Mouse (Mus musculus): ENCODE results near the gene Abr. TPM values are rescaled to one million over a fixed set of nuclear protein-coding genes. Genes with fewer than 3 reads are reported as not detected.

Abr gene
- polyA plus RNA-seq, 1 experiment from 2014 or later, result 32.3 TPM

GRCm38 (mm10) chr11:76628613-76629012 is 6.5 kb upstream of the Abr start:
- Histone ChIP-seq H3K4me1 (replicated peaks; ENCODE audit: control insufficient read depth, insufficient read depth, low read length) (no peaks in the 10 kb centered on the region), H3K4me2 (replicated peaks; ENCODE audit: low read depth) (no peak overlapping the region), H3K4me3 (ENCODE audit: low read depth, low read length) (no peak overlapping the region), H3K36me3 (ENCODE audit: control insufficient read depth, insufficient read depth) (no peaks in the 10 kb centered on the region), H3K27me3 (replicated peaks; ENCODE audit: control insufficient read depth, insufficient read depth, low read length) (no peaks in the 10 kb centered on the region; the same call in 1 of the 2 replicates), H3K27ac (ENCODE audit: low read depth, low read length) (no peak overlapping the region), H3K9me3 (ENCODE audit: control insufficient read depth) (no peaks in the 10 kb centered on the region), H3K9ac (ENCODE audit: low read depth, low read length) (no peak overlapping the region)
- no peak for ATAC-seq
- no peak for TF ChIP-seq CTCF (IDR thresholded peaks at IDR 0.05; ENCODE audit: low read depth)
- 70% methylated on average over 5 of the region's 5 CpGs for WGBS

GRCm38 (mm10) chr11:76624881-76625280 is 2.8 kb upstream of the Abr start:
- 81% methylated on average over 3 of the region's 3 CpGs for WGBS
- peaks cover 6% of the 10 kb centered on the region; the same call in 1 of the 2 replicates for H3K27me3 ChIP-seq (replicated peaks; ENCODE audit: control insufficient read depth, insufficient read depth, low read length)
- ATAC-seq, result no peak
- no peaks in the 10 kb centered on the region for H3K9me3 ChIP-seq (ENCODE audit: control insufficient read depth)
- H3K9ac ChIP-seq (ENCODE audit: low read depth, low read length), result no peak overlapping the region
- no peaks in the 10 kb centered on the region for H3K36me3 ChIP-seq (ENCODE audit: control insufficient read depth, insufficient read depth)
- H3K27ac ChIP-seq (ENCODE audit: low read depth, low read length), result no peak overlapping the region
- TF ChIP-seq CTCF (IDR thresholded peaks at IDR 0.05; ENCODE audit: low read depth), result no peak
- H3K4me1 ChIP-seq (replicated peaks; ENCODE audit: control insufficient read depth, insufficient read depth, low read length), result no peaks in the 10 kb centered on the region; the same call in 1 of the 2 replicates
- H3K4me2 ChIP-seq (replicated peaks; ENCODE audit: low read depth), result no peak overlapping the region
- H3K4me3 ChIP-seq (ENCODE audit: low read depth, low read length), result no peak overlapping the region

- no peak for TF ChIP-seq CTCF (IDR thresholded peaks at IDR 0.05; ENCODE audit: low read depth)
- peak; percentile 23; the same call in 1 of the 2 replicates for ATAC-seq
- peaks cover 6% of the 10 kb centered on the region; the same call in 1 of the 2 replicates for H3K27me3 ChIP-seq (replicated peaks; ENCODE audit: control insufficient read depth, insufficient read depth, low read length)
- H3K27ac ChIP-seq (ENCODE audit: low read depth, low read length), result no peak overlapping the region
- peak overlapping the region; percentile 66; the same call in 1 of the 2 replicates for H3K4me3 ChIP-seq (ENCODE audit: low read depth, low read length)
- no peaks in the 10 kb centered on the region for H3K36me3 ChIP-seq (ENCODE audit: control insufficient read depth, insufficient read depth)
- 55% methylated on average over 10 of the region's 10 CpGs for WGBS
- H3K4me1 ChIP-seq (replicated peaks; ENCODE audit: control insufficient read depth, insufficient read depth, low read length), result no peaks in the 10 kb centered on the region; the same call in 1 of the 2 replicates
- H3K4me2 ChIP-seq (replicated peaks; ENCODE audit: low read depth), result peak overlapping the region; percentile 88; the same call in 1 of the 2 replicates
- H3K9me3 ChIP-seq (ENCODE audit: control insufficient read depth), result no peaks in the 10 kb centered on the region
- no peak overlapping the region for H3K9ac ChIP-seq (ENCODE audit: low read depth, low read length)
Observed at GRCm38 (mm10) chr11:76624071-76624470, 2.0 kb upstream of the Abr start.

GRCm38 (mm10) chr11:76623206-76623961 is 1.3 kb upstream of the Abr start:
- TF ChIP-seq CTCF (IDR thresholded peaks at IDR 0.05; ENCODE audit: low read depth), result no peak
- WGBS, result 2% methylated on average over 48 of the region's 72 CpGs
- no peaks in the 10 kb centered on the region for H3K36me3 ChIP-seq (ENCODE audit: control insufficient read depth, insufficient read depth)
- peaks cover 6% of the 10 kb centered on the region; the same call in 1 of the 2 replicates for H3K27me3 ChIP-seq (replicated peaks; ENCODE audit: control insufficient read depth, insufficient read depth, low read length)
- ATAC-seq, result peak; percentile 59
- H3K4me1 ChIP-seq (replicated peaks; ENCODE audit: control insufficient read depth, insufficient read depth, low read length), result no peaks in the 10 kb centered on the region; the same call in 1 of the 2 replicates
- peak overlapping the region; percentile 88 for H3K4me2 ChIP-seq (replicated peaks; ENCODE audit: low read depth)
- H3K9ac ChIP-seq (ENCODE audit: low read depth, low read length), result peak overlapping the region; percentile 54
- H3K9me3 ChIP-seq (ENCODE audit: control insufficient read depth), result no peaks in the 10 kb centered on the region
- peak overlapping the region; percentile 60 for H3K27ac ChIP-seq (ENCODE audit: low read depth, low read length)
- H3K4me3 ChIP-seq (ENCODE audit: low read depth, low read length), result peak overlapping the region; percentile 66

GRCm38 (mm10) chr11:76622566-76623205 is 572 bp upstream of the Abr start:
- peak overlapping the region; percentile 88 for H3K4me2 ChIP-seq (replicated peaks; ENCODE audit: low read depth)
- no peaks in the 10 kb centered on the region; the same call in 1 of the 2 replicates for H3K4me1 ChIP-seq (replicated peaks; ENCODE audit: control insufficient read depth, insufficient read depth, low read length)
- peak overlapping the region; percentile 54 for H3K9ac ChIP-seq (ENCODE audit: low read depth, low read length)
- ATAC-seq, result peak; percentile 37
- under 1% methylated on average over 56 of the region's 66 CpGs for WGBS
- H3K4me3 ChIP-seq (ENCODE audit: low read depth, low read length), result peak overlapping the region; percentile 66
- no peaks in the 10 kb centered on the region for H3K9me3 ChIP-seq (ENCODE audit: control insufficient read depth)
- peak overlapping the region; percentile 60 for H3K27ac ChIP-seq (ENCODE audit: low read depth, low read length)
- no peaks in the 10 kb centered on the region for H3K36me3 ChIP-seq (ENCODE audit: control insufficient read depth, insufficient read depth)
- TF ChIP-seq CTCF (IDR thresholded peaks at IDR 0.05; ENCODE audit: low read depth), result no peak
- H3K27me3 ChIP-seq (replicated peaks; ENCODE audit: control insufficient read depth, insufficient read depth, low read length), result peaks cover 6% of the 10 kb centered on the region; the same call in 1 of the 2 replicates

DNA sequence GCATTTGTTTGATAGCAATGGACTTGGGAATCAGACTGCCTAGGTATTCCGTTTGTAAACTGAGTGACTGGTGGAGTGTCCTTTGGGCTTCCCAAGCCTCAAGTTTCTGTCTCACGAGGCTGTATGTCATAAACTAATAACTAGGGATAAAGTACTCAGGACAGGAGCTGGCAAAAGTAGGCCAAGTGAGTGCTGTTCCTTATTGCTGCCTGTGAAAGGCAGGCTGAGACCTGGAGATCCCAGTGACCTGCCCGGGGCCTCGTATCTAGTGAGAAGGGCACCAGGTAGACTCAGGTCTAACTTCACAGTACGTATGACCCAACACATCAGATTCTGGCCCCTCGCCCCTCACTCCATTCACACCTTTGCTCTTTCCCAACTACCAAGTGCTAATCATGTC is 4.0 kb downstream of the Abr start:
- no peaks in the 10 kb centered on the region for H3K36me3 ChIP-seq (ENCODE audit: control insufficient read depth, insufficient read depth)
- TF ChIP-seq CTCF (IDR thresholded peaks at IDR 0.05; ENCODE audit: low read depth), result peak; percentile 18; the same call in 1 of the 2 replicates
- H3K4me3 ChIP-seq (ENCODE audit: low read depth, low read length), result no peak overlapping the region
- no peaks in the 10 kb centered on the region for H3K9me3 ChIP-seq (ENCODE audit: control insufficient read depth)
- no peaks in the 10 kb centered on the region; the same call in 1 of the 2 replicates for H3K4me1 ChIP-seq (replicated peaks; ENCODE audit: control insufficient read depth, insufficient read depth, low read length)
- H3K27me3 ChIP-seq (replicated peaks; ENCODE audit: control insufficient read depth, insufficient read depth, low read length), result 0 out of 2 replicates have a peak, but pooled peaks cover 6% of the 10 kb centered on the region
- peak; percentile 74 for ATAC-seq
- peak overlapping the region; percentile 57; the same call in 1 of the 2 replicates for H3K27ac ChIP-seq (ENCODE audit: low read depth, low read length)
- H3K9ac ChIP-seq (ENCODE audit: low read depth, low read length), result no peak overlapping the region
- WGBS, result 42% methylated on average over 6 of the region's 6 CpGs
- no peak overlapping the region for H3K4me2 ChIP-seq (replicated peaks; ENCODE audit: low read depth)
